Mouse (Mus musculus): ENCODE measurements at regions not wholly inside any gene's neighbourhood (a gene's known extent, or its start where the extent isn't known, plus 50 kb on each side); places are given as distances from the start of the nearest gene placed in this dataset.

GRCm38 (mm10) chr11:37830975-37831374 is 595.2 kb upstream of the Tenm2 start:
- TF ChIP-seq POLR2A (IDR thresholded peaks at IDR 0.05; ENCODE audit: insufficient read depth, low read depth, low read length) (no peak), CTCF (IDR thresholded peaks at IDR 0.05) (no peak), EP300 (IDR thresholded peaks at IDR 0.05; ENCODE audit: insufficient read depth, low read depth, low read length) (no peak)

Measured in heart, adult 2 months (tissue).